Mouse (Mus musculus) forebrain, postnatal 0 days (tissue): Measurements from ENCODE around the gene Egfem1. TPM values are rescaled to one million over a fixed set of nuclear protein-coding genes. Genes with fewer than 3 reads are reported as not detected.

Source experiments
- ATAC-seq: fragments of 200-750 bp; cut with Nextera tagmentation; 2 replicates; pipeline ENCODE4 v1.8.0; 2017; ENCODE audit warnings: mild to moderate bottlenecking, moderate library complexity
- DNase-seq: peaks from one replicate; pipeline ENCODE4 v3.0.0-alpha.2; 2015
- H3K27ac ChIP-seq: fragments of 300-500 bp; sonication (generic); 2 replicates; pipeline ENCODE4 v1.5.1; 2014; ENCODE audit warnings: low read depth, mild to moderate bottlenecking, antibody characterized with exemption, low read length, moderate library complexity, mixed read lengths
- H3K27me3 ChIP-seq: fragments of 300-500 bp; sonication (generic); 2 replicates; pipeline ENCODE4 v1.6.1; 2014; ENCODE audit warnings: mild to moderate bottlenecking, low read length, mixed read lengths; ENCODE audit not compliant: insufficient read depth
- H3K36me3 ChIP-seq: fragments of 300-500 bp; sonication (generic); 2 replicates; pipeline ENCODE4 v1.6.1; 2014; ENCODE audit warnings: mild to moderate bottlenecking, moderate library complexity; ENCODE audit not compliant: insufficient read depth
- H3K4me1 ChIP-seq: fragments of 300-500 bp; sonication (generic); 2 replicates; pipeline ENCODE4 v1.6.1; 2014; ENCODE audit warnings: antibody characterized with exemption; ENCODE audit not compliant: insufficient read depth
- H3K4me2 ChIP-seq: fragments of 300-500 bp; sonication (generic); 2 replicates; pipeline ENCODE4 v1.6.1; 2014; ENCODE audit warnings: low read depth, mild to moderate bottlenecking, moderate library complexity
- H3K4me3 ChIP-seq: fragments of 300-500 bp; sonication (generic); 2 replicates; pipeline ENCODE4 v1.5.1; 2014; ENCODE audit warnings: low read depth, low read length, mixed read lengths
- H3K9ac ChIP-seq: fragments of 300-500 bp; sonication (generic); 2 replicates; pipeline ENCODE4 v1.6.1; 2014; ENCODE audit warnings: mild to moderate bottlenecking
- H3K9me3 ChIP-seq: fragments of 300-500 bp; sonication (generic); 2 replicates; pipeline ENCODE4 v1.6.1; 2016; ENCODE audit warnings: low read length
- CTCF ChIP-seq: sonication (generic); IDR thresholded peaks from 2 replicates; pipeline ENCODE4 v1.5.1; 2016; ENCODE audit warnings: antibody characterized with exemption, control low read depth, low read depth
- WGBS: fragments of 180-500 bp; shearing (Covaris S2); extraction: QIAGEN DNeasy Blood & Tissue Kit; methylation state at CpG from one replicate; pipeline ENCODE4 v1.1.7; 2014; 5-methylcytosine and 5-hydroxymethylcytosine counted together
- polyA plus RNA-seq: library from polyadenylated mRNA; unstranded; fragments of >200 nt; fragmentation: Nextera tagmentation; extraction: Ambion mirVana; gene quantifications from 2 replicates; pipeline ENCODE4 v1.2.1, GENCODE M21; 2015
- total RNA-seq: library from RNA; depleted of rRNA; stranded (reverse); fragments of >200 nt; gene quantifications from 2 replicates; pipeline ENCODE4 v1.2.3, GENCODE M21; 2014

Egfem1 gene
- total and polyA plus RNA-seq, 2 experiments from 2014 or later, result 5.0 to 14.3 TPM

GRCm38 (mm10) chr3:29619586-29619985 is 537.8 kb downstream of the Egfem1 start:
- H3K36me3 ChIP-seq, result no peaks in the 10 kb centered on the region

GRCm38 (mm10) chr3:29639819-29640218 is 558.0 kb downstream of the Egfem1 start:
- TF ChIP-seq CTCF, result no peak
- 57% methylated on average over 2 of the region's 2 CpGs for WGBS
- no peak overlapping the region for H3K4me3 ChIP-seq
- DNase-seq (peak; percentile 14), ATAC-seq (peak; percentile 67)
- H3K9ac ChIP-seq, result no peak overlapping the region
- H3K36me3 ChIP-seq, result no peaks in the 10 kb centered on the region
- H3K27ac ChIP-seq, result no peak overlapping the region
- no peaks in the 10 kb centered on the region for H3K27me3 ChIP-seq
- no peak overlapping the region for H3K4me2 ChIP-seq
- H3K4me1 ChIP-seq, result no peaks in the 10 kb centered on the region
- no peaks in the 10 kb centered on the region for H3K9me3 ChIP-seq

More at GRCm38 (mm10) chr3:29619586-29619985, 537.8 kb downstream of the Egfem1 start:
- Histone ChIP-seq H3K9me3 (no peaks in the 10 kb centered on the region), H3K4me2 (no peak overlapping the region), H3K4me3 (no peak overlapping the region), H3K4me1 (no peaks in the 10 kb centered on the region), H3K27ac (no peak overlapping the region), H3K27me3 (no peaks in the 10 kb centered on the region), H3K9ac (no peak overlapping the region)
- ATAC-seq, result no peak
- TF ChIP-seq CTCF, result no peak
- DNase-seq, result no peak
- 73% methylated on average over 1 of the region's 1 CpGs for WGBS

GRCm38 (mm10) chr3:29666796-29667195 is 585.0 kb downstream of the Egfem1 start:
- H3K36me3 ChIP-seq, result no peaks in the 10 kb centered on the region
- 56% methylated on average over 2 of the region's 2 CpGs for WGBS
- H3K4me2 ChIP-seq, result no peak overlapping the region
- no peak for TF ChIP-seq CTCF
- no peaks in the 10 kb centered on the region for H3K4me1 ChIP-seq
- ATAC-seq, result peak; percentile 64
- no peak overlapping the region for H3K27ac ChIP-seq
- no peak overlapping the region for H3K4me3 ChIP-seq
- H3K27me3 ChIP-seq, result no peaks in the 10 kb centered on the region
- no peaks in the 10 kb centered on the region for H3K9me3 ChIP-seq
- peak; percentile 45 for DNase-seq
- no peak overlapping the region for H3K9ac ChIP-seq

DNA sequence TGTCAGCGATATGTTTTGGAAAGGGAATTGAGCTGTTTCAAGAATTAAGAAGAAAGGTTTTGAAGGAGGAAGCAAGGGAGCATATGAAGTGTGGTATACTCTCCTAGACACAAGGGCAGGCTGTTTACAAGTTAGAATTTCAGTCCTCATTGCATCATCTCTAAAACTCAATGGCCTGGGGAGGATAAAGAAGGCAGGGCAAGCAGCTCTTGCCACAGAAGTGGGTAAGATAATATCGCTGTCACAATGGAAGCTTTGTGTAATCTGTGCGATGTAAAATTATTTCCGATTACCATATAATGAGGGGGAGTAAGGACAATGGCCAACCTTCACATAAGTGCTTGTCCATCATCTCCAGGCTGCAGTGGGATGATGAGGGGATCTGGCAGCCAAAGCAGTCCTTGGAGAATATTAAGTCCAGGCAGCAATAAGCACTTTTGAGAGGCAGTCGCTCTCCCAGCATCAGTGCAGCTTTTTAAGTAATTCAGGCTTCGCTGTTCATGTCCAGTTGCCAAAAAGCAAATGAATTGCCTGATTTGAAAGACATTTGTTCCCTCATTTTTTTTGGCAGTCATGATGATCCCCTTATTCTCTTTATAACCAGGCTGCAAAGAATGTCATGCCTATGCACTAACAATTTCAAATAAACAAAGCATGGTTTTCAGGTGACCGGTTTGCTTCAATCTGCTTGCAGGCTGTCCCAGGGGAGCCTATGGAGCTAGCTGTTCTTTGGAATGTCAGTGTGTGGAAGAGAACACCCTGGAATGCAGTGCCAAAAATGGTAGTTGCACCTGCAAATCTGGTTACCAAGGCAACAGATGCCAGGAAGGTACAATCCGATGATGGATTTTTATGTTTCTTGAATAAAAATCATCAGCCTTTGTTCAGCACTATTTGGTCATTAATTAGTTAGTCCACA is 607.8 kb downstream of the Egfem1 start:
- Histone ChIP-seq H3K4me3 (no peak overlapping the region), H3K4me1 (0 out of 2 replicates have a peak, but pooled peaks cover 9% of the 10 kb centered on the region), H3K9ac (no peak overlapping the region), H3K9me3 (no peaks in the 10 kb centered on the region), H3K27ac (peak overlapping the region; percentile 35; the same call in 1 of the 2 replicates), H3K27me3 (no peaks in the 10 kb centered on the region), H3K4me2 (0 out of 2 replicates have a peak overlapping the region, but pooled peaks have one; percentile 5), H3K36me3 (no peaks in the 10 kb centered on the region)
- DNase-seq (peak; percentile 66), ATAC-seq (peak; percentile 83)
- no peak for TF ChIP-seq CTCF
- 27% methylated on average over 8 of the region's 8 CpGs for WGBS

- no peak overlapping the region for H3K27ac ChIP-seq
- no peak for TF ChIP-seq CTCF
- no peaks in the 10 kb centered on the region for H3K4me1 ChIP-seq
- no peak; the same call in 1 of the 2 replicates for ATAC-seq
- DNase-seq, result no peak
- no peaks in the 10 kb centered on the region for H3K9me3 ChIP-seq
- H3K4me2 ChIP-seq, result no peak overlapping the region
- no peaks in the 10 kb centered on the region for H3K36me3 ChIP-seq
- H3K9ac ChIP-seq, result no peak overlapping the region
- no peak overlapping the region for H3K4me3 ChIP-seq
- WGBS, result 13% methylated on average over 2 of the region's 2 CpGs
- H3K27me3 ChIP-seq, result no peaks in the 10 kb centered on the region
Measured at GRCm38 (mm10) chr3:29701126-29701525, 619.3 kb downstream of the Egfem1 start.

GRCm38 (mm10) chr3:29706816-29707215 is 625.0 kb downstream of the Egfem1 start:
- Histone ChIP-seq H3K4me2 (no peak overlapping the region), H3K36me3 (no peaks in the 10 kb centered on the region), H3K9ac (no peak overlapping the region), H3K9me3 (no peaks in the 10 kb centered on the region), H3K4me1 (no peaks in the 10 kb centered on the region), H3K27ac (no peak overlapping the region), H3K27me3 (no peaks in the 10 kb centered on the region), H3K4me3 (no peak overlapping the region)
- 79% methylated on average over 2 of the region's 2 CpGs for WGBS
- no peak for TF ChIP-seq CTCF
- no peak for ATAC-seq
- no peak for DNase-seq

DNA sequence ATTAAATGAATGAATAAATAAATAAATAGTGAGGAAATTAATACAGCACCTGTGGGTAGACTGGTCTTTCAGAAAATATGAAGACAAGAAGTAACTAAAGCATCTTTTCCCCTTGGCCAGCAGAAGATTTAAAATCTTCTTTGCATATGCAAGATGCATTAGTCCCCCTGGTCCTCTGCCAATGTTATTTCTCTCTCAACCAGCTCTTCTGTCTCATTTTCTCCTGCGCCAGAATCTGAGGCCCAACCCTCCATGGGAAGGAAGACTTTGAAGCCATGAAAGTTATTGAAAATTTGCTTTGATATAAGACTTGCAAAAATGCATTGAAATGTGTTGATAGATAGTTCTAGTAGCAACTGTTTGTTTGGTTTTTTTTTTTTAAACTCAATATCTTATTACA is 625.6 kb downstream of the Egfem1 start:
- Histone ChIP-seq H3K4me2 (no peak overlapping the region), H3K36me3 (no peaks in the 10 kb centered on the region), H3K9ac (no peak overlapping the region), H3K4me3 (no peak overlapping the region), H3K4me1 (no peaks in the 10 kb centered on the region), H3K27me3 (no peaks in the 10 kb centered on the region), H3K27ac (no peak overlapping the region), H3K9me3 (no peaks in the 10 kb centered on the region)
- DNase-seq, result peak; percentile 58
- no peak for ATAC-seq
- TF ChIP-seq CTCF, result no peak
- WGBS, result 60% methylated on average over 1 of the region's 1 CpGs
